Mouse (Mus musculus) cerebellum, postnatal 10 days (tissue): ENCODE results near the gene 4930564D02Rik.
A peak's percentile ranks its signal among the peaks of the same experiment; 100 is the strongest.

Experiments used
- DNase-seq, 2 experiments: peaks; one replicate each; pipeline ENCODE4 v3.0.0; 2021; ENCODE audit warnings: mixed read lengths in 2 of 2

Gene 4930564D02Rik

GRCm38 (mm10) chr3:105114269-105114668 lies 47.6 kb downstream of the 4930564D02Rik start:
- DNase-seq: peak; percentile 93

GRCm38 (mm10) chr3:105116596-105116995 lies 50.0 kb downstream of the 4930564D02Rik start:
- peak; percentile 66 to 67 for DNase-seq

GRCm38 (mm10) chr3:105123776-105124175 lies 57.1 kb downstream of the 4930564D02Rik start:
- DNase-seq: peak; percentile 67 to 76

- DNase-seq: peak; percentile 29 to 54
Observed at GRCm38 (mm10) chr3:105127881-105128280, 61.2 kb downstream of the 4930564D02Rik start.
